Mouse (Mus musculus) lung, postnatal 4 days (tissue): ENCODE measurements around the gene Lrrc8d.

Experiments
- DNase-seq, 2 experiments: peaks; one replicate each; pipeline ENCODE4 v3.0.0; 2021

Gene Lrrc8d

DNA sequence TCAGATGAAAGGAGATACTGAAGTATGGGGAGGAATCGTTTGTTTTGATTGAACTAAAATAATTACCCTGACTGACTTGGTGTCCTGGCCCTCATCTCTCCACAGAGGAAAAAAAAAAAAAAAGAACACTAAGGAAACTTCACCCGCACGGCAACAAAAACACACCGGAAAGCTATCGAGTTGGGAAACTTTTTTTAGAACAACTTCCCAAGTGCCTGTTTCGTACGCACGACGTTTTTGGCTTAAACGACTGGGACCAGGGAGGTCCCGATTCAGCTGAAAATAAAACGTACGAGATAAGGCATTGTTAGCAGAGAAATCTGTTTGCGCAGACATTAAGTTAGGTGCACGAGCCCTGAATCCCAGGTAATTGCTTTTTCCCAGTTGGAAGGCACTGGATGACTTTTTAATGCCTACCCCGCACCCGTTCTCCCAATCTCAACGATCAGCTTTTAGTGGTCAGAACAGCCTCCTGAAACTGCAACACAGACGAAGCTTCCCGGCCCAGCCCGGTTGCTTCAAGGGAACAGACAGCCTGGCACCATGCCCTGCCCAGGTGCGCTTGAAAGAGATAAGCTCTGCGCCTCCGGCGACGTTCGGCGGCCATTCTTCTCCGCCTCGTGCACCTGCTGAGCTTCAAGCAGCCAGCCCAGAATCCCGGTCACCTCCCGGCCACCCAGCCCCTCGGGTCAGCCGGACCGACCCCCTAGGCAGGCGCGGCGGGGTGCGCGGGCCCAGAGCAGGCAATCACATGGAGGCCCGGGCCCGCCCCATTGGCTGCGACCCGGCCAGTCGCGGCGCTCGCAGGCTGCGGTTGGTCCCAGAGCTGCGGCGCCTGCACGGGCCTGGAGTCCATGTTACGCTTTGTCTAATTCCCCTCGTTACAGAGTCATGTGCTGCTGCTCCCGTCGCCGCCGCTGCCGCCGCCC lies at the start of gene Lrrc8d:
Gene Lrrc8d (plus strand): TSS at position 829 of the 929 bp plus-strand sequence.
- peak; percentile 91 to 94 for DNase-seq

GRCm38 (mm10) chr5:105650728-105651479 lies 48.9 kb upstream of the Lrrc8d start:
- peak; percentile 44 to 52 for DNase-seq

DNA sequence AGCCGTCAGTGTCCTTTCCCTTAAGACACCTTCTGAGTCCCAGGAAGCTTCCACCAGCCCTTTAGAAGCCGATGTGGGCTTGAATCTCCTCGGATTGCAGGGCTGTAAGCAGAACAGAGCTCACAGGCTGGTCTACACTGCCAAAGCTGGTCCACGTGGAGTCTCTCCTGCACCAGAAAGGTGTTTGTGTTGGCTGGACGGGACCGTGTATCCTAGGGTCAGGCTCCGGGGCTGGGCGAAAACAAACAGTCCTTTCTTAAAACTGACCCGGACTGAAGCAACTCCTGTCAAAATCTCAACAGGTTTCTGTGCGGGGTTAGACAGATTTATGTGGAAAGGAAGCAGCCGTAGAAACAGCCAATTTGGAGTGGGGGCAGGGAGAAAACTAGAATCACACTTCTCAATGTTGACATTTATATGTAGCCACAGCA lies 48.2 kb upstream of the Lrrc8d start:
- peak in 1 of 2 experiments; percentile 26 for DNase-seq

GRCm38 (mm10) chr5:105654237-105655063 lies 45.3 kb upstream of the Lrrc8d start:
- DNase-seq = peak; percentile 83 to 89

- DNase-seq = no peak
Measured at GRCm38 (mm10) chr5:105655100-105655734, 44.6 kb upstream of the Lrrc8d start.

- DNase-seq = no peak
Measured at GRCm38 (mm10) chr5:105661894-105662293, 37.9 kb upstream of the Lrrc8d start.

- DNase-seq = no peak
Measured at GRCm38 (mm10) chr5:105666930-105667329, 32.8 kb upstream of the Lrrc8d start.

DNA sequence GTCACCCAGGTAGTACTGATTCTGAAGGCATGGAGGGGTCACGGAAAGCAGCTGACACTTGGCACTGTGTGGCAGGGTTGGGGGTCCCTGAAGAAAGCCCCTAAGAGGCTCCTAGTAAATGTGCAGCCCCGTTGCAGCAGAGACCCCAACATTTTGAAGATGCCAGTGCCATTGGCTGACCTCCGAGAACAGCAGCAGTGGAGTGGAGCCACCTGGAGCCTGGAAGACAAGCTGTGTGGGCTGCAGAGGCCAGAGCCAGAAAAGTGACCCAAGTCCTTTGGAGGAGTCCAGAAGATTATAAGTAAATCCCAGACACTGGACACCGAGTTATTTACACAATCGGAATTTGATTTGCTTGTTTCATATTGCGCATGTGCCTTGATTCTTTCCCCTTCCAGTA lies 32.4 kb upstream of the Lrrc8d start:
- DNase-seq = peak in 1 of 2 experiments; percentile 49

GRCm38 (mm10) chr5:105669086-105669485 lies 30.7 kb upstream of the Lrrc8d start:
- DNase-seq = no peak

DNA sequence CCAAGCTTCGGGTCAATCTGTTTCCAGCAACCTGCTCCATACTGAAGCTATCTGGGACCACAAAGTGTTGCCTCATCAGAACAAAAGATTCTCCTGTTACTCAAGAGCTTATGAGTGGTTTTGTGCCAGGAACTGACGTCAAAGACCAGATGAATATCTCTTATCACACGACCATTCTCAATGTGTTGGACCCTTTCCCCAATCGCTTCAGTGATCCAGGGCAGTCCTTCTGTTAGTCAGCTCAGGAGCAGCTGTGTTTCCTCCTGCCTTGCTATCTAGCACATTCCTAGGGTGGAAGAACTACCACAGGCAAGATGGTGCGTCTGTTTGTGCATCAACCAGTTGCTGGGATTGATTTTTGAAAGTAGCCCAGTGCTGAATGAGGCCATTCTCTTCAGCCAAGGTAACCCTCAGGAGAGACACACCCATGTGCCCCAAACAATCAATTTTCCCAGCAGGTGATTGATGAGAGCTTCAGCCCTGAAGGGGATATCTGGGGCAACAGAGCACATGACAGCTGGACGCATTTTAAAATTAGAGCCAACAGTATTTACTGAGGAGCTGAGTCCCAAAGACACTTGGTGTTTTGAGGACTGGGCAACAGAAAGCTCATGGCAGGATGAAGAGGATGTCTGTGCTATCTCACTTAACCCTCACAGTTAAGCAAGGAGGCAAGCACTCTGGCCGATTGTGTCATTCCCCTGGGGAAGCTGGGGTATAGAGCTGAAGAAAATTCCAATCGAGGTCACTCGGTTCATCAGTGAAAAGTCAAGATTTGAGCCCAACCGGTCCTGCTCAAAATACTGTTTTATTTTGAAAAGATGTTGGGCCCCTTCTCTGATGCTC lies 30.0 kb upstream of the Lrrc8d start:
- no peak for DNase-seq

DNA sequence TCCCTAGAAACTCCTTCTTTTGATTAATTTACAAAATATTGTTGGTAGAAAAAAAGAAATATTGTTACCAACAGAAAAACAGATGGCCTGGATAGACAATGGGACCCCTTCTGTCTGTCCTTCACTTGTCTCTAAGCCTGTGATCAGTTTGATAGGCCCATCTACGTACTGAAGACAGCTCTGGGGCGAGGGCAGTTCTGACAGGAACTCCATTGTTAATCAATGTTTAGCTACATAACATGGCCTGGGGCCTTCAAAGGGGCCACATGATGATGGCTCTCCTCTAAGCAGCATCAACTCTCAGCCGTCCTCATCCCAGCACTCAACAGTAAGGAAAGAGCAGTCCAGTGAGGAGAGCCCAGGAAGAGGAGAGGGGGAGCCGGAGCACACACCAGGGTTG lies 27.4 kb upstream of the Lrrc8d start:
- DNase-seq = no peak

DNA sequence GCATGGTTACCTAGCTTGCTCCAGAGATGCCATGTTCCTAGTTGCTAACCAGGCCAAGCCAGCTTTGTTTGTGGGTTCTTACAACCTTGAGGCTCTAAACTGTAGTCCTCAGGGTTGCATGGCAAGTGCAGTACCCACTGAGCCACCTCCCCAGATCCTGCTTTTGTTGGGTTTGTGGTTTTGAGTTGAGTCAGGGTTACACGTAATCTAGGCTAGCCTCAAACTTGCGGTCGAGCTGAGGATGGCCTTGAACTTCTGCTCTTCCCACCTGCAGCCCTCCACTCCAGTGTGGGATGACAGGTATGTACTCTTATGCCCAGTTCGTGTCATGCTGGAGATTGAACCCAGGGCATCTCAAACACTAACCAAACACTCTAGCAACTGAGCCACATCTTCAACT lies 24.3 kb upstream of the Lrrc8d start:
- no peak for DNase-seq

DNA sequence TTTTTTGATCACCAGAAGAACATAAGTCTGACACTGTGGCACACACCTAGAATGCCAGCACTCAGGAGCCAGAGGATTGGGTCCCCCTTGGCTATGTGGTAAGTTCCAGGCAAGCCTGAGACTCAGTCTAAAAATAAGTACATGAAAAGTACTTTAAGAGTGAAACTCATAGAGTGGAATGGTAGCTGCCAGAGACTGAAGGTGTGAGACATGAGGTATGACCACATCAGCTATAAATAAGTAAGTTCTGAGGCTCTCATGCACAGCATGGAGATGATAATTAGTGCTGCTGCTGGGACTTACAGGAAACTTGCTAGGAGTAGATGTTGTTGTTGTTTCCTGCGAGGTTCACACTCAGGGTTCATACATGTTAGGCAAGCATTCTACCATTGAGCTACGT lies 22.7 kb upstream of the Lrrc8d start:
- no peak for DNase-seq

- no peak for DNase-seq
Measured at GRCm38 (mm10) chr5:105678243-105678642, 21.5 kb upstream of the Lrrc8d start.

DNA sequence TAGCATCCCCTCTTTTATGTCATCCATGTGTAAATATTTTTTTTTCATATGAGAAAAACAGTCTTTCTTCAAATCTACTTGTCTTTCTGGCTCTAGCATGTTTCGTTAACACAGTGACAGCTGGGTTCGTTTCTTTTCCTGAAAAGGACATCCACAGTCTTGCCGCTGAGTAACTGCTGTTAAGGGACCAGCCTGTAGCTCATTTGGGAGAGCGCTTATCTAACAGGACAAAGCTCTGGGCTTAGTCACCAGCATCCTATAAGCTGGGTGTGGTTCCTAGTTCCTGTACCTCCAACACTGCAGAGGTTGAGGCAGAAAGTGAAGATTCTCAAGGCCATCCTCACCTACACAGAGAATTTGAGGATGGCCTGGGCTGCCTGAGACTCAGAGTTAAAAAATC lies 20.5 kb upstream of the Lrrc8d start:
- no peak for DNase-seq

- no peak for DNase-seq
Measured at GRCm38 (mm10) chr5:105679921-105680843, 19.6 kb upstream of the Lrrc8d start.

DNA sequence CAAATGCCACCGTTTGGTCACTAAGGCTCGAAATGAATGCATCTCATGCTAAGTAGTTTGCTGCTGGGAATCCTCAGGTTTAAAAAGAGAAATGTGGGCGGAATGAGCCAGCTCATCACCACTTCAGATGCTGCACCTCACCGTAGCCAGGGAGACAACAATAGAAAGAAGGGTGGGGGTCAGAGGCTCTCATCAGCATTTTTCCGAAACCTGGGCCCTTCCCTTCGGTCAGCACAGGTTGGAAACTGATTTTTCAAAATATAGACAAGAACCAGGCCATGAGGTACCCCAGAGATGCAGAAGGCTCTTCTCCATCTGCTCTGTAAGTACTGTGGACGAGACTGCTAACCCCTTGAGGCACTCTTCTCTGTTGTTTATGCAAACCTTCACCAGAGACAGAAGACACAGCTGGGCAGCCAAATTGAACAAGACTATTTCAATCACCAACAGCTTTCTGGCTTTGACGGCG lies 17.6 kb upstream of the Lrrc8d start:
- no peak for DNase-seq

DNA sequence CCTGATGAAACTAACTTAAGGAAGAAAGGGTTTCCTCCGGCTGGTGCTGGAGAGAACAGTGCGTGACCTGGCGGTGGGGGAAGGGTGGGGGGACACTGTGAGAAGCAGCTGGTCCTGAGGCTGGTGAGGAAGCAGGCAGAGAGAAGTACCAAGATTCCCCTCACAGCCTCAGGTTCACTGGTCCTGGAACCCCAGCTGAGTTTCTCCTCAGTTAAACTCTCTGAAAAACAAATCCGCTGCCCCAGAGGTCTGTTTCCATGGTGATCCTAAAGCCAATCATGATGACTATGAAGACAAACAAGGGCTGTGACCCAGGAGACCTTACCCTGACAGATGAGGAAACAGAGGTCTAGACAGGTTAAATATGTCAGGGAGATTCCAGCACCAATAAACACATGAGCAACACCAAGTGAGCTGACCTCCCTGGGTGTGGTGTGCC lies 15.8 kb upstream of the Lrrc8d start:
- DNase-seq = peak in 1 of 2 experiments; percentile 37

GRCm38 (mm10) chr5:105684861-105685600 lies 14.7 kb upstream of the Lrrc8d start:
- DNase-seq = peak; percentile 74 to 86
